Mouse (Mus musculus): ENCODE results near the gene Negr1.

GRCm38 (mm10) chr3:156885689-156886088 is 324.1 kb downstream of the Negr1 start:
- TF ChIP-seq CTCF (IDR thresholded peaks at IDR 0.05; ENCODE audit: low read depth) (no peak), EP300 (IDR thresholded peaks at IDR 0.05; ENCODE audit: low read depth) (no peak)

Data from liver, postnatal 0 days (tissue).